Mouse (Mus musculus) thymus, postnatal 10 days (tissue): ENCODE measurements around the gene C2cd5.
A peak's percentile ranks its signal among the peaks of the same experiment; 100 is the strongest.
"Not testable (repeated sequence)": the region's sequence is repeated elsewhere in the genome, so short reads cannot be mapped to it uniquely, and the experiment has no call there.

Experiments used
- DNase-seq, 2 experiments: peaks; one replicate each; pipeline ENCODE4 v3.0.0; 2021; ENCODE audit warnings: low spot score in 2 of 2

Gene C2cd5

DNA sequence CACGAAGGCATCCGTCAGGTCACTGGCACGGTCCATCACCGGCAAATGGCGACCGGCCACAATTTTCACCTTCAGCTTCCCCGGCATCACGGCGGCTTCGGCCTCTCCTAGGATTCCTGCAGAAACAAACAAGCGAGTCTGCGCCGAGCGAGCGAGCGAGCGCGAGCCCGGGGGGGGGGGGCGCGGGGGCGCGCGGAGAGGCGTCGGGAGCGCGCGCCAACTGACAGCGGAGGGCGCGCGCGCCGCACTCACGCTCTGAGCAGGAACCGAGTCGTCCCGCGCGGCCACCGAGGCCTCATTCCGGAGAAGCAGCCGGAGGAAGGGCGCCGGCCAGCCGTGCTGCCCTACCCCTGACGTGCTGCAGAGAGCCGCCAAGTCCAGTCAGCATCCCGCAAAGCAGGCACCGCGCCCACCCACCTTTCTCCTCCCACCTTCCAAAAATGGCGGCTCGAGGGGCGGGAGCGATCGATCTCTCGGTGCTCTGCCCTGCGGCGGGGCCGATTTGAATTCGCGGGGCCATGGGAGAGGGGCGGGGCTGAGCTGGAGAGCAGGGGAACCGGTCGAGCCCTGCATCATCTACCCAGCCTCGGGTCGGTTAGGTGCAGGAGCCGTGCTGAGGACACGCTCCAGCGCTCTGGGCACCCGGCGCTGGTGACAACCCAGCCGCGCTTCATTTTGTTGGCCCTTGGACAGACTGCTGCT, at the start of gene C2cd5:
C2cd5 (minus strand) TSS at position 461 of the 702 bp plus-strand sequence.
- DNase-seq = peak; percentile 97 to 98

DNA sequence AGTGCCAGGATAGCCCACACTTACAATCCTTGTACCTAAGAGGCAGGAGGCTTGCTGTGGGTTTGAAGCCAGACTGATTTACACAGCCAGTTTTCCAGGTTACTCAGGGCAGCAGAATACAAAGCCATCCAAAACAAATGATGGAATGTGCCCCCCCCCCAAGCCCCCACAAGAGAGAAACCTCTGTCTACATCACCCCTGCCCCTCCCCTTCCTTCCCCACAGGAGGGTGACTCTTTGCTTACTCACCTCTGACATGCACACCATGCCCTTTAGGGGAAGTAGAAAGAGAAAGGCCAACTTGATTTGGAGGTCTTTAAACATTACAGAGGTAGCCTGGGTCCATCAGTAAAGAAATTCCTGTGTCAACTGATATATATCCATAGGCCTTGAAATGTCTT, 48.9 kb upstream of the C2cd5 start:
- DNase-seq = no peak

DNA sequence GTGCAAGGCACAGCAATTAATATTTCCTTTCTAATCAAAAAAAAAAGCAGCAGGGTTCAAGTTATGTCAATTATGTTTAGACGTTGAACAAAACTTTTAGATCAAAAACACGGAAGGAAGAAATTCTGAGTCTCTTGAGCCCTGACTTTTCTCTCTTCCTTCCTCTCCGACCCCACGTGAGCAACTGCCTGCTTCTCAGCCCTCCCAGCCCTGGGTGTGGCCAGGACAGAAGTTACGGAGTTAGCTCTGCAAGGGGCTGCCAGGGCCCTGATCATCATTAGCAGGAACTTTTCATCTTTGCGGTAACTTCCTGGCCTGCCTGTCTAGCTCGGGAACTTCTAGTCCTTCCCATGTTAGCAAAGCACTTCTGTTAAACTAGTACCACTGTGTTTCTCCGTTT, 46.8 kb upstream of the C2cd5 start:
- DNase-seq = peak; percentile 64 to 74

DNA sequence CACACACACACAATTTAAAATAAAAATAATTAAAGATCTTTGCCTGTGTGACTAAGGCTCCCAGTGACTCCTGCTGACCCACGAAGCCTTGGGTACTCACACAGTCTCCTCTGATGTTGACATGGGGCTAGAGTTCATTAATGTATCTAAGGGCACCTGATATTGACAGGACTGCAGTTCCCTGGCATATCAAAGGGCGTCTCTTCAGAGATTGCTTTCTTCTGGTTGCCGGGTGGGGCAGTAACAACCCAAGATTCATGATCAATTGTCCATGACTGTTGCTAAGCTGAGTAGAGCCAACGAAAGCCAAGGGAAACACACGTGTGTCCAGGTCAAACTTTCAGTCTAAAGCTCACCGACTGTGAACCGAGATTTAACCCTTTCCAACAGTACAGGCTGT, 45.1 kb upstream of the C2cd5 start:
- DNase-seq = no peak

DNA sequence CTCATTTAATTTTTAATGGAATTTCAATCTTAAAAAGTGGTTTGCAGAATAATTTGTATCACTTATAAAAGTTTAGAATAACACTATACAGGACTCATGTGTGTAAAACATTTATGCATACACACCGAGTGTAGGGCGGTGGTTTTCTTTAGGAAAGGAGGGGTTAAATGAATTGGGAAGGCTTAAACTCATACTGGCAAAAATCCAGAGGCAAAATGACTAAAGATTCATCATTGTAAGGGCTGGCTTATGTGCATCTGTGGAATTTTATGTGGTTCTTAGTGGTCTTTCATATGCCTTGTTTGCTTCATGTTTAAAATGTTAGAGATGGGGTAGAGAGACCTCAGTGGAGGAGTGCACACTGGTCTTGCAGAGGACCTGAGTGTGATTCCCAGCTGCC, 44.6 kb upstream of the C2cd5 start:
- DNase-seq = no peak

DNA sequence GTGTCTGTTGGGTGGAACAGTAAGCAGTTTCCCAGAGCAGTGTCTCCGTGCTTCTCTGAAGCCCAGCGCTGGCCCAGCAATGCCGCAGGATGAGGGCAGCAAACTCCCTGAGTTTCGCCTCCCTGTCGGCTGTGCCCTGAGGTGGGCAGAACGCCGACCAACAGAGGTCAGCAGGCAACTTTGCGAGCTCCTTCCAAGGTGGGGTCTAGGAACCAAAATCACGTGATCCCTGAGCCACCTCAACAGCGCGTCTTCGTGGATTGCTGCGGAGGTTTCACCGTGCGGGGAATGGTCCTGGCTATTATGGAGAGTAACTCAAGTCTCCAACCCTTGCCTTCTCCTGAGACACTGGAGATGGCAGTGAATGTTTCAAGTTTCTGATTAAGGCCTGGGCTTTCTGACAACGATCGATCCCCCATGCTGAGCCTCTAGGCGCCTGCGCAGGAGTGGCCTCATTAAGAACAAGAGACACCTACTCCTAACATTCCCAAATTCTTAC, 43.9 kb upstream of the C2cd5 start:
- DNase-seq = no peak

DNA sequence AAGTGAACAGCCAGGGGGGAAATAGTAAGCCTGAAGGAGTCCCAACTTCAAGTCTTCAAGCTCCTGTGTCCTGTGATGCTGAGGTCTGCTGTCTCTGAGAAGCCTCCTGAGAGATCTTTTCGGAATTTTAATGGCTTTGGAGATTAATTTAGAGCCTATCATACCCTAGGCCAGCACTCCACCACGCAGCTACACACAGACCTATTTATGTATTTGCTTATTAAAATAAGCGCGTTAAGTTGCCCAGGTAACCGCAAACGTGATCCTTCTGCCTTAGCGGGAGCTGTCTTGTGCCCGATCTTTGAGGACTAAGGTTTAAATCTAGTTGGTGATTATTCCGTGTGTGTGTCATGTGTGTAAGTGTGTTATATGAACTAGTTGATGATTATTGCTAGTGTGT, 43.4 kb upstream of the C2cd5 start:
- DNase-seq = no peak

DNA sequence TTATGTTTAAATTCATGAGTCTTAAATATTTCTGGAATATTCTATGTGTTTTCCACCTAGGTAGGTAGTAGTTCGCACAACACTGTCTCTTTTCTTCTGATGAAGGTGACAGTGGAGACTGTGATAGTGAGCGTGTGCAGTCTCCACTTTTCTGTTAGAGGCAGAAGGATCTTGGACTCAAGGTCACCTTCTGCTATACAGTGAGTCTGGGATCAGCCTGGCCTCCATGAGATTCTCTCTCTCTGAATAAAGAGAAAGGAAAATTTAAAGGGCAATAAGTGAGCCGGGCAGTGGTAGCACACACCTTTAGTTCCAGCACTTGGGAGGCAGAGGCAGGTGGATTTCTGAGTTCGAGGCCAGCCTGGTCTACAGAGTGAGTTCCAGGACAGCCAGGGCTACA, 42.9 kb upstream of the C2cd5 start:
- DNase-seq = no peak

DNA sequence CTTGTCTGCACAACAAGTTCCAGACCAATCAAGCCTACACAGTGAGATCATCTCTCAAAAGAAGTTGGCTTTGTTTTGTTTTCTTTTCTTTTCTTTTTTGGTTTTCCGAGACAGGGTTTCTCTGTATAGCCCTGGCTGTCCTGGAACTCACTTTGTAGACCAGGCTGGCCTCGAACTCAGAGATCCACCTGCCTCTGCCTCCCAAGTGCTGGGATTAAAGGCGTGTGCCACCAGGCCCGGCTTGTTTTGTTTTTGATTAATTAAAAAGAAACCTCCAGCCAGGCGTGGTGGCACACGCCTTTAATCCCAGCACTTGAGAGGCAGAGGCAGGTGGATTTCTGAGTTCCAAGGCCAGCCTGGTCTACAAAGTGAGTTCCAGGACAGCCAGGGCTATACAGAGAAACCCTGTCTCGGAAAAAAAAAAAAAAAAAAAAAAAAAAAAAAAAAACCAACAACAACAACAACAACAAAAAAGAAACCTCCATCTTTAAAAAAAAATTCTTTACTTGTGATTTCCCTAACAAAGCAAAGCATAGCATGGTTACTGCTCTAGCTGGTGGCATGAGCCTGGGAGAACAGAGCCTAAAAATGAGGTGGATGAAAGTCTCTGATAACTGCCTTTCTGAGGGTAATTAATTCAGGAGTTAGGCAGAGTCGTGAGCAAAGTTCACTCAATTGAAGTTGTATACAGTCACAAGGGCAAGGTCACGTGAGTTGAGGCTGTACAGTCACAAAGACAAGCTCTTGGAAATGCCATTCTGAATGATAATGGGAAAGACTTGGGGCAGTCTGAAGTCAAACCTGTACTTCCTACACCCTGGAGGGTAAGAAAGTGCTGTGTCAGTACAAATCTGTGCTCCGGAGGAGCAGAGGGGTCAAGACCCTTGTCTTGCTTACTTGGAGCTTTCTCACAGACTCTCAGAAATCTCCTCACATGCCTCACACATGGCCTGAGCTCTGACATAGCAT, 42.0 kb upstream of the C2cd5 start:
- not testable (repeated sequence) for DNase-seq

DNA sequence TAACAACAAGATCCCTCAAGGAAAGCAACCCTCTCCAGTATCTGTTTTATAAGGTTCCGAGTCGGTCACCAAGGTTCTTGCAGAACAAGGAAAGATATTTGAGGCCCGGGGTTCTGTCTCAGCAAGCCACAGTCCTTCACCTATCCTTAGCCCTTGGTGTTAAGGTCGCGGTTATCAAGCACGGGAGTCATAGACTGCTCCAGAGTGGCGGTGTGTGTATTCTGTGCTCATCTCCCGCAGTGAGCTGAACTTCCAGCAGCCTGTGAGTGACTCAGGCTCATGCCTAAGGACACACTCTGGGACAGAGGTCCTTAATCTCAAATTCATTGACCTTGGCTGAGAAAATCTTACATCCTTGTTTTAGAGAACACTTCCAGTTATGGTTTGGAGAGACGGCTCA, 40.9 kb upstream of the C2cd5 start:
- no peak for DNase-seq

DNA sequence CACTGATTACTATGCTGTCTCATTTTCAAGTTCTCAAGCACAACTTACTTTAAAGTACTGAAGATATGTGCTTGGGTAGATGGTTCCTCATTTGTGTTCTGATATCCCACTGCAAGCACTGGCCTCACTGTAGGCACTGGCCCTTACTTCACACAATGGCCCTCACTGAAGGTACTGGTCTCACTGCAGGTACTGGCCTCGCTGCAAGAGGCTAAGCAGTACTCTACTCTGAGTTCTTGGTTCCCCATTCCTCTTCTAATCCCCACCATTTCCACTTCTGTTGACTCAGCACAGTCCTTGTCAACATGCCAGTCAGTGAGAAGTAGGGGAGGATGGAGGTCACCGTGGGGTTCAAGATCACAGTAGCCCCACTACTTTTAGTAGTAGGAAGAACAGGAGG, 39.5 kb upstream of the C2cd5 start:
- no peak for DNase-seq

DNA sequence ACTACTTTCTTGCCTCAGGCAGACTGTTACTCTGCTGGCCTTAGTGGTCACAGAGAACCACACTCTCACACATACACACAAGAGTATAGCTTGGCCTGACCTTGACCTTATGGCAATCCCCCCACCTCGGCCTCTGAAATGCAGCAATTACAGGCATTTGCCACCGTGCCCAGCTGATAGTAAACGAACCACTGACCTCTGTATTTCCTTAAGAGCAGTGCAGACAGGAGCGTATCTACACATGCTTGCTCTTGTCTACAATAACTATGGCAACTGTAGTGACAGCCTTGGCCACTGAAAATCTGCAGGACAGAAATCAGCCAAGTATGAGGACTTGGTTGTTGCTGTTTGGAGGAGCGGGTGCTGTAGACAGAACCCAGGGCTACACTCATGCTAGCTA, 37.4 kb upstream of the C2cd5 start:
- DNase-seq = no peak

DNA sequence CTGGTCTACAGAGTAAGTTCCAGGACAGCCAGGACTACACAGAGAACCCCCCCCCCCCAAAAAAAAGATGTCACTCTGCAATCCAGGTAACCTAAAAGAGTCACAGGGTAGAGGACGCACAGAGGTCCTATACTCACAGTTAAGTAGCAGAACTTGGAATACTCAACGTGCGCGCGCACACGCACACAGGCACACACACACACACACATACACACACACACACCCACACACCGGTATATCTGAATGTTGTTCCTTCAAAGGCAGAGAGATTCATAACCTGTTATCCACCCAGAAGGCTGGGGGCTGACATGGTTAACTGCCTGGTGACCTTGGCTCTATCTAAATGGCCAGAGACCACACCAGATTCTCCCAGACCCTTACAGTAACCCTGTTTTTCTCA, 36.7 kb upstream of the C2cd5 start:
- DNase-seq = no peak

DNA sequence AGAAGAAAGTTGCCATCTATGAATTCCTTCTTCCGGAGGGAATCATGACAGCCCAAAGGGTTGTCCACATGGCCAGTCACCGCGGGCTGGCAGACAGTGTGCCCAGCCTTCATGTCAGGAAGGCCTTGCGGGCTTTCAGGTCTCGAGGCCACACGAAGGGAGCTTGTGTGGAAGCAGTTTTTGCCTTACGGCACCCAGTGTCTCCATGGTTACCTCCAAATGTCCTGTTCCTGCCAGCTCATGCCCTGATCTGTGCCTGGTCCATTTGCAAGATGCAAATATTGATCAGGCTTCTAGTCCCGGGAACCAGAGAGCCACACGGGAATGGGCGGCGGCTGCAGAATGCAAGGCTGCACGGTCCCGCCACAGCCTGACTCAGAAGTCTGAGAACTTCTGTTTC, 35.2 kb upstream of the C2cd5 start:
- no peak for DNase-seq

DNA sequence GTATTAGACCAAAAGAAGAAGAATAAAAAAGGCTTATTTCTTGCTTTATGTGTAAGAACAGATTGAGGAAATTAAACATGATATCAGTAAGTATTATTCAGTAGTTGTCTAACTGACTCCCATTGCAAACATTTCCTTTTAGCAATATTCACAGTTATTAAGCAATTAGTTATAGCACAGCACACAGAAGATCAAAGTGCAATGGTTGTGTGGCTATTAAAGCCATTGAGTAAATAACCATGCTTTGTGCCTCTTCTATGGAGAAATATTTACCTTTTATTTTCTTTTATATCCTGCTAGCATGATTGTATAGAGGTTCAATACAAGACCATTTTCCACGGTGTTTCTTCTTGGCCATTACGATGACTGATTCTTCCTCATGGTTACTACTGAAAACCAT, 33.2 kb upstream of the C2cd5 start:
- no peak for DNase-seq

DNA sequence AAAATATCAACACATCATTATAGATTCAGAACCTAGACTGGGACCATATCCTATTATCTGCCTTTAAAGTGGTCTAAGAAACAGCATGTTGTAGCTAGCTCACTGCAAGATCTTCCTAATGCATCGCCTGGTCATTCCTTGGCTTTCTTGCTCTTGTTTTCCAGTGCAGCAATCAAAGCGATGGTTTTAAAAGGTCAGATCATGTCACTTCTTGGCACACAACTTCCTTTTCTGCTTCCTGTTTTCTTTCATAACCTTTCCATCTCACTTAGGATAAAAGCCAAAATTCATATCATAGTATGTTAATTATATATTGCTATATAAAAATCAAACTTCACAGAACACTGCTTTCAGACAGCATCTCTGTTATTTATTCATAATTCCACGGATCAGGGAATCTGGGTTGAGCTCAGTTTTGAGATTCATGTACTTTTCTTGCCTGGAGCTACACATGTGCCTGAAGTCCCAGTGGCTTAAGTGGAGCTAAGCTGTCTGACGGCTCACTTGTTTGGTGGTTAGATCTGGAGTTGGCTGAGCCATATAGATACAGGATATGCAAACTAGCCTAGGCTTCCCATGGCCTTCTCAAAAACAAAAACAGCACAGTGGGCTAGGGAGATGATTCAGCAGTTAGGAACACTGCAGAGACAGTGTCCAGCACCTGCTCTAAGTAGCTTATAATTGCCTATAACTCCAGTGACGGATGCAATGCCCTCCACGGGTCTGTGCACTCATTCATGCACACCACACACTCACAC, 32.1 kb upstream of the C2cd5 start:
- DNase-seq = no peak

DNA sequence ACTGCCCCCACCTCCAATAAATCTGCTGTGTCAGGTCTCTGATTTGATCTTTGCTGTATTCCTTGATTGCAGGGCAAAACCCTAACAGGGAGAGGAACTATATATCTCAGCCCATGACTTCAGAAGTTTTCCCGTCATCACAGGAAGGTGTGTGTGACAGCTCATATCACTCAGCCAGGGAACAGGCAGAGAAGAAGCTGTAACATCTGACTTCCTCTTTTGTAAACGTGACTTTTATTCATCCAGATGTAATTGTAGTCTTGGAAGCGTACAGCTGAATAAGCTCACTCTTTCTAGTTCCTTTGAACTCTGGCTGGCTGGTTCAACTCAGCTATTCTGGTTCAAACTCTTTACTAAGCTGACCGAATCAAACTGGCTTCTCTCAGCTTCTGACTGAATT, 30.5 kb upstream of the C2cd5 start:
- no peak for DNase-seq

DNA sequence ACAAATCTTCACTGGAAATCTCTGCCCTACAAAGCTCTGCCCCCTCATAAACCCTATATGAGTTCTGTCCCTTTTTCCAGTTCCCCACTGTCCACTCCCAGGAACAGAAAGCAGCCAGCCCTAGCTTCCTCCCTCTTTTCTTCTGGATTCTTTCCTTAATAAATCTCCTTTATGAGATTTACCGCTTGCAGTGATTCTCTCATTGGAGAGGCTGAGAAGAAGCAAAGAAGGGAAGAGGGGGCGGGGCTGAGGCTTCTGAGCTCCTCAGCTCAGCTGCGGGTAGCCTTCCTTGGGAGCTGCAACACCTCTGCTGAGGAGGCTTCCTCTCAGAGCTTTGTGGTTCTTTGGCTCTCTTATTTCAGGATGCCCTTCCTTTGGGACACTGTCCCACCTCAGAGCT, 30.0 kb upstream of the C2cd5 start:
- DNase-seq = no peak

DNA sequence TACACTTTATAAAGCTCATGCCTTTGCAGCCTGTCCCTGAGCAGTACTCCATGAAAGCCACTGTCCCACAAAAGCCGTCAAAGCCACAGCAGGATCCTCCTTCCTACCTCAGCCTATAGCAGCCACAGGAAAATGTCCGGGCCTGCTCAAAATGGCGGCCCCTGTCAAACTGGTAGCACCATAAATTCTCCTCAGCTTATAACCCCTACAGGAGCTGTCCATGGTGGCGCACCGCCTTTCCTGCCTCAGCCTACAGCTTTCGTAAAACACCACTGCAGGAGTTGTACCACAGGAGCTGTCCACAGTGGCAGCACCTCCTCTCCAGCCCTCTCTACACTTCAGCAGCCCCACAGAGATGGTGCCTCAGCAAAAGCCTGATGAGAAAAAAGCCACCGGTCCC, 29.5 kb upstream of the C2cd5 start:
- no peak for DNase-seq

DNA sequence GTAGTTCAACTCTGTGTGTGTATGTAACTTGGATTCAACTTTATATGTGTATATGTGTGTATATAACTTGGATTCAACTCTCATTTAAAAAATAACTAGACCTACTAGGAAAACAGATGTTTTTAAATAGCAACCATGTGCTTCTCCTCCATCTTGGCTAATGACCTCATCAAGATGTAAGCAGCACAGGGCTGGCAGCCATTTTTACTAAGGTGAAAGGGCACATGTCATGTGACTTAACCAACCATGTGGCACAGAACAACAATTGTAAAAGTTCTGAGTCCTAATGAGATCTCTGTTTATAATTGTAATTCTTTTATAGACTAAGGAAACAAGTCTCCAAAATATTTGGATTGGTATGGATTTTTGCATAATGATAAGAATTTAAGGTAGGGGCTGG, 25.8 kb upstream of the C2cd5 start:
- no peak for DNase-seq

DNA sequence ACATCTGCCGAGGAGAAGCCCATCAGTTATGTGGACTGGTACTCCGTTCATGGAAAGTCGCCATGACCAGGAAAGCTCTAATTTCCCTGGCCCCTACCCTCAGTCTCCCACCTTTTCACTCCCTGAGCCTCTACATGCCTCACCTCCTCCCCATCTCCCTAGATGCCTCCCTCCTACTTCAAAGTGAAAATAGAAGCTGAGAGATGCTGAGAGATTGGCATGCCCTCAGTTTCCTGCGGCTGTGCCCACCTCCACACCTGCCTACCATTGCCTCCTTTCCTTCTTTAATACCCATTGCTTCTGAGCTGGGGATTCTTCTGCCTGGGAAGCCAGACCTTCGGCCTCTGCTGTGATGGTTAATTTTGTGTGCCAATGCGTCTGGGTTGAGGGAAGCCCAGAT, 19.4 kb upstream of the C2cd5 start:
- no peak for DNase-seq

DNA sequence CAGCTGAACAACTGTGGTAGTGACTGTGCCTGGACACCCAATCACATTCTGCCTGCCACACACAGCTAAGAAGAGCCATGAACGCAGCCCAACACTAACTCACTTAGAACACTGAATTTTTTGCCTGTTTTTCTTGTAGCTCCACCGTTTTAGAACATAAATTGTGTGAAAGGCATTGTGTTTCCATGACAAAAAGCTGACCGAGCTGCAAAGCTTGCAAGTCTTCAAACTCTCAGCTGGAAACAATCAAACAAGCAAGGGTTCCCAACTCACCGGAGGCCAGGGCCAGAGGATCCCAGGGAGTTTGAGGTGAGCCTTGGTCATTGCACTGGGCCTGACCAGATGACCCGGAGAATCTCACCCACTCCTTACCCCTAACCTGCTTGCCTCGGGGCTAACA, 16.8 kb upstream of the C2cd5 start:
- no peak for DNase-seq
